Mouse (Mus musculus): ENCODE data around the gene Psat1. TPM values are rescaled to one million over a fixed set of nuclear protein-coding genes. Genes with fewer than 3 reads are reported as not detected.

Gene Psat1
- total RNA-seq (2015; ENCODE audit: low replicate concordance) = 13.0 and 14.4 TPM in 2 replicates
- total RNA-seq (2017; ENCODE audit: low replicate concordance) = 11.7 and 35.3 TPM in 2 replicates

- ATAC-seq (replicated peaks; ENCODE audit: low FRiP score, poor library complexity, severe bottlenecking) = no peak
Measured at GRCm38 (mm10) chr19:15947237-15947636, at the start of gene Psat1. Gene Psat1 (minus strand): TSS chr19:15947337.

DNA sequence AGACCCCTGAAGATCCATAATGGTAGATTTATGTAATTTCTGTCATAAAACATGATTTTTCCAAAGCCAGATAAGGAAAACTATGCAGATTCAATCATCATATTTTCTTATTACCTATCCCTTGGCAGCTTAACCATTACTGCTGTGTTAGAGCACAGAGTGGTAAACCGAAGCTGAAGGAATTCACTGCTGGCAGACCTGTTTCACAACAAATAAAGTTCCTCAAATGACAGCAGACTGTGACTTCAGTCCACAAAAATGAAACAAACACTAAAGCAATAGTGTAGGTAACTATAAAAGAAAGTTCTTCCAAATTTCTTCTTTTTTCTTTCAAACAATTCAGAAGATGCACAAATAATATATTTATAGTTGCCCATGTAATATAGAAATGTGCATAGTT is 43.0 kb upstream of the Psat1 start:
- no peak for ATAC-seq (replicated peaks; ENCODE audit: low FRiP score, poor library complexity, severe bottlenecking)

GRCm38 (mm10) chr19:15985172-15985713 is 38.1 kb upstream of the Psat1 start:
- 0 out of 2 replicates have a peak, but pooled peaks have one; percentile 3 for ATAC-seq (replicated peaks; ENCODE audit: low FRiP score, poor library complexity, severe bottlenecking)

DNA sequence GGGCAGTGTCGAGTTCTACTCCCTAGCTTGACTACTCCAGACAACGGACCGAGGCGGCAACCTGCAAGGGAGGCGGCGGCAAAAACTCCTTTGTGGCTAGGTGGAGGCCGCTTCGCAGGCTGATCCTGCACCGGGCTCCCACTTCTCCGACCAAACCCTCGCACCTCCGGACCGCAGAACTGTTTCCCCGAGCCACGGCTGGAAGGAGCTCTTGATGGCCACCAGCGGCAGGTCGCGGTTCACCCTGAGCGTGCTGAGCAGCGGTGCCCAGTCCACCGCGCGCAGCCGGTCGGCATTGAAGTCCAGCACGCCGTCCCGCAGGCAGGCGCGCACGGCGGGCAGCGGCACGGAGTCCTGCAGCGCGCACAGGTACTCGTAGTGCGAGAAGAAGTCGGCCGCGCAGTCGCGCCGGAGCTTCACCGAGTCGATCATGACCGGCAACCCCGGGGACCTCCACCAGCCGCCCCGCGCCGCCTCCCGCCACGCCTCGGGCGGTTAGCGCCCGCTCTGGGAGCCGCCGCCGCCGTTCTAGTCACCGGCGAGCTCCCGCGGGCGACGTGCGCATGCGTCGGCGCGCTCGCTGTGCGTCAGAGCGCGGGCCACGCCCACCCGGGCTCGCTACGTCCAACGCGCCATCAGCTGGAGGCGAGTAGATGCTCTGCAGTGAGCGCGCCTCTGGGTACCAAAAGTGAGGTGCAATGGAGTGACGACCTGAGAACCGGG is 37.5 kb upstream of the Psat1 start, which contains the start of gene Cep78:
Gene Cep78 (minus strand): TSS at position 541 of the 723 bp plus-strand sequence.
- peak; percentile 92 for ATAC-seq (replicated peaks; ENCODE audit: low FRiP score, poor library complexity, severe bottlenecking)

DNA sequence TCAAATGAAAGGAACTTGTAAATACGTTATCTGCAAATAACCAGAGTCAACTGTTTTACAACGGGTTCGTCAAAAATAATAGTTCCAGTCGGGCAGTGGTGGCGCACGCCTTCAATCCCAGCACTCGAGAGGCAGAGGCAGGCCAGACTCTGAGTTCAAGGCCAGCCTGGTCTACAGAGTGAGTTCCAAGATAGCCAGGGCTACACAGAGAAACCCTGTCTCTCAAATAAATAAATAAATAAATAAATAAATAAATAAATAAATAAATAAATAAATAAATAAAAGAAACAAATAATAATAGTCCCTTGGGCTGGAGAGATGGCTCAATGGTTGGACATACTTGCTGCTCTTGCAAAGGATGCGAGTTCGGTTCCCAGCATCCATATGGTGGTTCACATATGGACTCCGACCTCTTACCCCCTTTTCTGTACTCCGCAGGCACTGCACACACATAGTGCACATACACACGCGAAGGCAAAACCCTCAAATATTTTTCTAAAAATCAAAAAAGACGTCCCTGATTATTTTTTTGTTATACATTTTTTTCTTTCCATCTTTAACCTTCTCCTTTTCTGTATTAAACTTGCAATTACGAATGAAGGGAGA is 36.7 kb upstream of the Psat1 start:
- no peak for ATAC-seq (replicated peaks; ENCODE audit: low FRiP score, poor library complexity, severe bottlenecking)

GRCm38 (mm10) chr19:15982926-15983738 is 36.0 kb upstream of the Psat1 start:
- no peak for ATAC-seq (replicated peaks; ENCODE audit: low FRiP score, poor library complexity, severe bottlenecking)

- peak; percentile 68 for ATAC-seq (replicated peaks; ENCODE audit: low FRiP score, poor library complexity, severe bottlenecking)
Measured at GRCm38 (mm10) chr19:15981861-15982260, 34.7 kb upstream of the Psat1 start.

DNA sequence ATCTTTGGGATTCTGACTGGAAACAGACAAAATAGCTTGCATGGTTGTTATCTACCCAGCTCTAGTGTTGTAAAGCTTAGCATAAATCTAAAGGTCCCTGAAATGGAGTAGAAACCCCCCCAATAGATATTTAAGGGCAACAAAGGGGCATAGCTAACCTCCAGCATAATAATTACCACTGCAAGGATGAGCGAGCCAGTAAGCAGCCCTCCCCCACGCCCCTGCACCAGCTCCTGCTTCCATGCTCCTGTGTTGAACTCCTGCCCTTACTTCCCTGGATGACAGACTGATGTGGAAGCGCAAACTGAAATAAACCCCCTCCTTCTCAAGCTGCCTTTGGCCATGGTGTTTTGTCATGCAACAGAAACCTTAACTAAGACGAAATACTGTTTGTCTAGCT is 26.2 kb upstream of the Psat1 start:
- ATAC-seq (replicated peaks; ENCODE audit: low FRiP score, poor library complexity, severe bottlenecking) = no peak

DNA sequence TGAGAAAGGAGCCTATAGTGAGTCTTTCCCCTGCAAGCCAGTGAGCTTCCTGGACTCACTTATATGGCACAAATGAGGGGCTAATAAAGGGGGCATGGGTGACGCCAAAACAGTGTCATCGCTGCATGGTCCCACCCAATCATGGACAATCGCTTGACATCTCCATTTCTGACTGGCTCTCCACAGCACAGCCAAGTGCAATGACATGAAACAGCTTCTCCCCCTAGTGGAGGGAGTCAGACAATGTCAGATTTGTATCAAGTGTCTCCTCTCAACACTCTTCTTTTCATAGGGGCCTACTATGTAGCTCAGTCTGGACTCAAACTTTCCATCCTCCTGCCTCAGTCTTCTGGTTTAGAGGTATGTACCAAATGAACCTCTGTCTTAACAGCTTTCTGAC is 17.9 kb upstream of the Psat1 start:
- ATAC-seq (replicated peaks; ENCODE audit: low FRiP score, poor library complexity, severe bottlenecking) = 0 out of 2 replicates have a peak, but pooled peaks have one; percentile 52

- ATAC-seq (replicated peaks; ENCODE audit: low FRiP score, poor library complexity, severe bottlenecking) = no peak
Measured at GRCm38 (mm10) chr19:15964533-15964932, 17.4 kb upstream of the Psat1 start.

DNA sequence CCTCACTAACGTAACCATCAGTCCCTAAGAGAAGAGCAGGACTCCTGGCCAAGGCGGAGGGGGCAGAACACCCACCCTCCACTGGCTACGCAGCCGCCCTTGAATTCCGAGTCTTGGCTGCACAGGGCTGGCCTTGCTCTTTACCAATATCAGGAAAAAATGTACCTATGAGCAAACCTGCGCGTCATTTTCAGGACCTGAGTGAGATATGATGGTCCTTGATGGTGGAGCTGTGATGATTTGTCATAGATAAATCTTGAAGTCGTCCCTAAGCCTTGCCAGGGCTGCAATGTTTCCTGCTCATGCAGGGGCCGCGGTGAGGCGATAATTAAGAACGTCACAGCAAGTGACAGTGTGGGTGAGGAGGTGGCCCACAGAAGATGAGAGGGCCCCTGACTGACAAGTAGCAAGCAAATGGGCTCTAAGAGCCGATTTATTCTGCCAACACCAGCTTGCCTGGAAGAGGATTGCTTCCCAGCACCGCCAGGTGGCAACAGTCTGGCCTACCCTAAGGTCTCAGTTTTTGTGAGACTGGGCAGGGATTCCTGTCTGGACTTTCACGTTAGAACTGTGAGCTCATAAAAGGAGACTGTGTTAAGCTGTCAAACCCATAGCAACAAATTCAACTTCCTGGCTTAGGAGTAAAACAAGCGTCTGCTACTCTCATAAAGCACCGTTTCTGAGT is 16.0 kb upstream of the Psat1 start:
- ATAC-seq (replicated peaks; ENCODE audit: low FRiP score, poor library complexity, severe bottlenecking) = no peak

- ATAC-seq (replicated peaks; ENCODE audit: low FRiP score, poor library complexity, severe bottlenecking) = no peak
Measured at GRCm38 (mm10) chr19:15962313-15962712, 15.2 kb upstream of the Psat1 start.

DNA sequence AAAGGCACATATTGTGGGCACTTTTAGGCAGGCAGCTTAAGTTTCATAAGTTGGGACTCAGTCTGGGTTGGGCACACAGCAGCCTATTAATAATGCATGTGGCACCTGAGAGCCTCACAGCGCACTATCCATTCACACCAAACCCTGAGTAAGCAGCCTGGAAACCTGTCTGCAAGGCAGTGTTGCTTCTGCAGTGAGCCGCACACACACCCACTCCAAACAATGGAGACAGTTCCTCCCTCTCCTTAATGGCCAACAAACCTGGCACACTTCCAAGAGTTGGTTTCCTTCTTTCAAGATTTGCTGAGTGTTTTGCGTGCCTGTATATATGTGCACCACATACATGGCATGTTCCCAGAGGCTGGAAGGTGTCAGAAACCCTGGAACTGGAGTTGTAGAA is 3.1 kb upstream of the Psat1 start:
- no peak for ATAC-seq (replicated peaks; ENCODE audit: low FRiP score, poor library complexity, severe bottlenecking)

GRCm38 (mm10) chr19:15948867-15949266 is 1.7 kb upstream of the Psat1 start:
- ATAC-seq (replicated peaks; ENCODE audit: low FRiP score, poor library complexity, severe bottlenecking) = no peak

DNA sequence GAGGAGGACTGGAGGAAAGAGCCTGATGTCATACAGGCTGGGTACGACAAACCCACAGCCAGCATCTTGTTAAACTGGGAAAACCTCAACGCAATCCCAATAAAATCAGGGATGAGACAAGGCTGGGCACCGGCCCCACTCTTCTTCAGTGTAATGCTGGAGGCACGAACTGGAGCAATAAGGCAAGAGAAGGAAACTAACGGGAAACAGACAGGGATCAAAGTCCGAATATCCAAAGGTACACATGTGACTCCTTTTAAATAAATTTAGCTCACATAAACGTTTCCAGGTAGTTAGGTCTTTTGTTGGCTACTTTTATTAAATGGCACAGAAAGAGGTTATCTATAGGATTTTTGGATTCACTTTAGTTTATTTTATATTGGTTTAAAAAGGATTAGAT is 1.3 kb upstream of the Psat1 start:
- ATAC-seq (replicated peaks; ENCODE audit: low FRiP score, poor library complexity, severe bottlenecking) = no peak

DNA sequence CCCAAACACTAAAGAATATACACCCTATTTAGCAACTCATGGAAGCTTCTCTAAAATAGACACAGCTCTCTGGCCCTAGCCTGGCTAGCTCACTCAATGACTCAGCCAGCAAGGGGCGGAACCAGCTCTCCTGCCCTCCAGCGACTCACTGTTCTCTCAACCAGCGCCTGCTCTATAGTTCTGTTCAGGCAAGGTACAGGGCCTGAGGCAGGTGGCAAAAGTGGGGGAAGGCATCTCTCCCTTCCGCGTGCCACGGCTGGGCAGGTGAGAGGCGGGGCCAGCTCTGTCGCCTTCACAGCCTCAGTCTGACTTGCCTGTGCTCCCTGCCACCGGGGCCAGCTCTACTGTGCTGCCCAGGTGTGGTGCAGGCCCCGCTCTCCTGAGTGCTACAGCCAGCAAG is 474 bp downstream of the Psat1 start:
- no peak for ATAC-seq (replicated peaks; ENCODE audit: low FRiP score, poor library complexity, severe bottlenecking)

DNA sequence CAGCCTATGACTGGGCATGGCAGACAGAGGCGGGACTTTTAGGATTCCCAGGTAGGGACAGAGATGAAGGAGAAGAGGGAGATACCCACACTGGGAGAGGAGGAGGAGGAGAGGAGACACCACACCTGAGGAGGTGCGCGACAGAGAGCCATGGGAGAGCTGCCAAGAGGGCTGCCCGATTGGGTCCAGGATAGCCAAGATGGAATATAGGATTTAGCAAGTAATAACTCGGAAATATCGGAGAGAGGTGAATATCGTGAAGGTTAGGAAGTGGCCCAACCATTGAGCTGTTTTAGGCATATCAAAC is 4.1 kb downstream of the Psat1 start:
- no peak for ATAC-seq (replicated peaks; ENCODE audit: low FRiP score, poor library complexity, severe bottlenecking)

- no peak for ATAC-seq (replicated peaks; ENCODE audit: low FRiP score, poor library complexity, severe bottlenecking)
Measured at GRCm38 (mm10) chr19:15942421-15943116, 4.6 kb downstream of the Psat1 start.

DNA sequence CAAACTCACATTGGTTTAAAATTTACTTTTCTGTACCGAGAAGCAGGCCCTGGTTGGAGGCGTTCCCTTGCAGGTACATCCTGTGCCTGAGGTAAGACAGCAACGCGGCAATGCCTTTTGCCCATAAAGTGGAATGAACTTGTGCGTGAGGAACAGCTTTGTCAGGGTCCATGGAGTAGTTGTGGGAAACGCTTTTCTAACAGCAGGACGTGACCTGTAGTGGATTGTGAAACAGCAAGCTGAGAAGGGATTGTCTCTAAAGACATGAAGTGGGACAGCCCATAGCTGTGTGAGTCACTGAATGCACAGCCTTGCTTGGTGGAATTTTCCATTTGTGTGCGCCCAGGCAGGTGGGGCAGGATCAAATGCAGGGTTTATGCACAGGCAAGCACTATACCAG is 5.7 kb downstream of the Psat1 start:
- no peak for ATAC-seq (replicated peaks; ENCODE audit: low FRiP score, poor library complexity, severe bottlenecking)
